Mouse (Mus musculus): ENCODE measurements around the gene Ebf1. TPM values are rescaled to one million over a fixed set of nuclear protein-coding genes. Genes with fewer than 3 reads are reported as not detected.
A peak's percentile ranks its signal among the peaks of the same experiment; 100 is the strongest.

Gene Ebf1
- polyA plus RNA-seq, 1 experiment from 2014 or later = 21.3 TPM

- Histone ChIP-seq H3K4me3 (ENCODE audit: low read depth, low read length) (no peak overlapping the region), H3K36me3 (ENCODE audit: control insufficient read depth, insufficient read depth, low read length) (no peaks in the 10 kb centered on the region), H3K27me3 (ENCODE audit: control insufficient read depth, insufficient read depth, low read length) (no peaks in the 10 kb centered on the region; the same call in 1 of the 2 replicates), H3K4me2 (ENCODE audit: low read depth, low read length, severe bottlenecking) (no peak overlapping the region), H3K4me1 (replicated peaks; ENCODE audit: control insufficient read depth, insufficient read depth, low read length) (no peaks in the 10 kb centered on the region), H3K9me3 (ENCODE audit: control insufficient read depth, low read length) (no peaks in the 10 kb centered on the region), H3K9ac (ENCODE audit: low read length) (no peak overlapping the region), H3K27ac (ENCODE audit: low read depth, low read length) (no peak overlapping the region)
- no peak for DNase-seq (ENCODE audit: low spot score)
- WGBS = 82% methylated on average over 4 of the region's 4 CpGs
- ATAC-seq (replicated peaks; ENCODE audit: low FRiP score) = no peak
Observed at GRCm38 (mm10) chr11:44638193-44638754, 21.2 kb downstream of the Ebf1 start.

DNA sequence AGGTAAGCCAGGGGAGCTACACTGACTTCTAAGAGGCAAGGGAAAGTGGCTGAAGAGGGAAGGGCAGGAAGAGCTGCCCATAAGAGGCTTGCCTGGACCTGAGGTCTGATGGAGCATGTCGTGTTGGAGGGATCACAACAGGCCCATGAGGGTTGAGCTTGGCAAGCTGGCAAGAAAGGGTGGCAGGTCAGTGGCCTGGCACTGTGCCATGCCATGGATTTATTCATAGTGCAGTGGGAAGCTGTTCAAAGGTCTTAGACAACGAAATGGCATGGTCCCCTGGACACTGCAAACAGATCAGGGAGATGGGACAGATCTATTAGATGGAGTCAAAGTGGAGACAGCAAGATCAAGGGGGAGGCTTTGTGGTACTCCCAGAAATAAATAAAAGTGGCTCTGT is 24.4 kb downstream of the Ebf1 start:
- Histone ChIP-seq H3K27me3 (ENCODE audit: control insufficient read depth, insufficient read depth, low read length) (no peaks in the 10 kb centered on the region; the same call in 1 of the 2 replicates), H3K9ac (ENCODE audit: low read length) (no peak overlapping the region), H3K4me2 (ENCODE audit: low read depth, low read length, severe bottlenecking) (no peak overlapping the region), H3K4me1 (replicated peaks; ENCODE audit: control insufficient read depth, insufficient read depth, low read length) (no peaks in the 10 kb centered on the region), H3K4me3 (ENCODE audit: low read depth, low read length) (no peak overlapping the region), H3K9me3 (ENCODE audit: control insufficient read depth, low read length) (no peaks in the 10 kb centered on the region), H3K27ac (ENCODE audit: low read depth, low read length) (no peak overlapping the region), H3K36me3 (ENCODE audit: control insufficient read depth, insufficient read depth, low read length) (no peaks in the 10 kb centered on the region)
- no peak for ATAC-seq (replicated peaks; ENCODE audit: low FRiP score)
- DNase-seq (ENCODE audit: low spot score) = no peak
- 78% methylated on average over 2 of the region's 2 CpGs for WGBS

DNA sequence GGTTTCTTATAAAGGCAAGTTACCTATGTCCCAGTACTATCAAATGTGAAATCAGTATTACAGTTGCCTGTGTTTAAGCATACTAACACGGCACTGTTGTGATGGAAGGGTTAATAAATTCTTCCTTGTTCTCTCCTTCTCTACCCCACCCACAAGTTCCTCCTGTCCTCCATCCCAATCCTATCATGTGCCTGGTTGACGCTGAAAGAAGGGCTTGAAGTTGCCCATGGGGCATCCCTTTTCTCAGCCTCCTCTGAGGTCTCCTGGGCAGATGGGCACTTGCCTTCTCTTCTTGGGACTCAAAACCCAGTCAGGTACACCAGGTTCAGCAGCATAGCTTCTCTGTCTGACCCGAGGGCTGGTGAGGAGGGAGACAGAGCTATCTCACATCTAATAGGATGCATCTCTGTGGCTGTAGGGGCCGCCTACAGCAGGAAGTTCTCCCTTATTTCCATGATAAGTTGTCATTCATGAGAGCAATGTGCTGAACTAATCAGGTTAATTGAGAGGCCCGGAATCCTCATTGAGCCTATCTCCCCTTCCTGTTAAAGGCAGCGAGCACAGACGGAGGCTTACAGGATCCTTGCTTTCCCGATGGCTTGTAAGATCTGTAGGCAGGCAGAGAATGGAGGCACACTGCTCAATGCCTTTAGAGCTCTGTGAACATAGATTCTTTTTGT is 37.4 kb downstream of the Ebf1 start:
- 0 out of 2 replicates have a peak overlapping the region, but pooled peaks have one; percentile 12 for H3K4me2 ChIP-seq (ENCODE audit: low read depth, low read length, severe bottlenecking)
- no peak overlapping the region for H3K4me3 ChIP-seq (ENCODE audit: low read depth, low read length)
- H3K27me3 ChIP-seq (ENCODE audit: control insufficient read depth, insufficient read depth, low read length) = peaks cover 2% of the 10 kb centered on the region; the same call in 1 of the 2 replicates
- H3K9me3 ChIP-seq (ENCODE audit: control insufficient read depth, low read length) = no peaks in the 10 kb centered on the region
- ATAC-seq (replicated peaks; ENCODE audit: low FRiP score) (peak; percentile 60; the same call in 1 of the 2 replicates), DNase-seq (ENCODE audit: low spot score) (no peak)
- H3K27ac ChIP-seq (ENCODE audit: low read depth, low read length) = no peak overlapping the region
- 10% methylated on average over 8 of the region's 8 CpGs for WGBS
- H3K9ac ChIP-seq (ENCODE audit: low read length) = no peak overlapping the region
- H3K4me1 ChIP-seq (replicated peaks; ENCODE audit: control insufficient read depth, insufficient read depth, low read length) = peaks cover 11% of the 10 kb centered on the region
- no peaks in the 10 kb centered on the region for H3K36me3 ChIP-seq (ENCODE audit: control insufficient read depth, insufficient read depth, low read length)

DNA sequence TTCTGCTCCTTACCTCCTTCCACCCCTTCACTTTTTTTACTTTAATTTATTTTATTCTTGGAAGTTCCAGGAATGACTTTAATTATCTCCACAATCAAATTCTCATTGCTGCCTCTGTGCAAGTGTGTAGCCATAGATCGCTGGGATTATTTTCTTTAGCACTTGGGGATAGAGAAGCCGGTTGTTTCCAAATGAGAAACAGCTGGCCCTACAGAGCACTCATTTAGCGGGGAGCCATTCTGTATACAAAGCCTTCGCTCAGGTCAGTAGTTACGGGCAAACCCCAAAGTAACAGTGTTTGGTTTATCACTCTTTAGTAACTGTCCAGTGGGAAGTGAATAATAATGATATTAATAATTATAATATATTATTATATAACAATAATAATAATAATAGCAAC is 38.4 kb downstream of the Ebf1 start:
- Histone ChIP-seq H3K4me1 (replicated peaks; ENCODE audit: control insufficient read depth, insufficient read depth, low read length) (peaks cover 11% of the 10 kb centered on the region), H3K27ac (ENCODE audit: low read depth, low read length) (no peak overlapping the region), H3K27me3 (ENCODE audit: control insufficient read depth, insufficient read depth, low read length) (peaks cover 2% of the 10 kb centered on the region; the same call in 1 of the 2 replicates), H3K9me3 (ENCODE audit: control insufficient read depth, low read length) (no peaks in the 10 kb centered on the region), H3K4me3 (ENCODE audit: low read depth, low read length) (no peak overlapping the region), H3K9ac (ENCODE audit: low read length) (no peak overlapping the region), H3K36me3 (ENCODE audit: control insufficient read depth, insufficient read depth, low read length) (no peaks in the 10 kb centered on the region), H3K4me2 (ENCODE audit: low read depth, low read length, severe bottlenecking) (no peak overlapping the region)
- ATAC-seq (replicated peaks; ENCODE audit: low FRiP score) (no peak), DNase-seq (ENCODE audit: low spot score) (no peak)
- 27% methylated on average over 5 of the region's 5 CpGs for WGBS

DNA sequence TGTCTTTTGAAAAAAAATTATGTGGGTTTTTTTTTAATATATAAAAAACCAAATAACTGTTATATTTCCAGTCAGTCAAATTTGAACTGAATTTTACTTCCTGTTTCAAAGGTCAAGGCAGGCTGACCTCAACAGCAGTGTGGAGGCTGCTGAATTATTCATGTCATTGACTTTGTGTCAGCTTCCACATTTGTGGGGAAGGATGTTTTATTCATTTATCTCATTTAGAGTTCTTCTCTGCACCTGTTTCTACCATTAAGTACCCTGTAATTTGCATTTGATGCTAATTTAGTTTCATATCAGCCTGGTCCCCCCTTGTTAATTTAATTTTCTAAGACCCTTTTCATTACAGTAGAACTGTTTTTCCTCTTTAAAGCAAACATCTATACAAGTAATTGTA is 39.8 kb downstream of the Ebf1 start:
- no peak for DNase-seq (ENCODE audit: low spot score)
- H3K9me3 ChIP-seq (ENCODE audit: control insufficient read depth, low read length) = no peaks in the 10 kb centered on the region
- peaks cover 4% of the 10 kb centered on the region; the same call in 1 of the 2 replicates for H3K27me3 ChIP-seq (ENCODE audit: control insufficient read depth, insufficient read depth, low read length)
- ATAC-seq (replicated peaks; ENCODE audit: low FRiP score) = peak; percentile 55; the same call in 1 of the 2 replicates
- peaks cover 9% of the 10 kb centered on the region for H3K4me1 ChIP-seq (replicated peaks; ENCODE audit: control insufficient read depth, insufficient read depth, low read length)
- no peak overlapping the region for H3K9ac ChIP-seq (ENCODE audit: low read length)
- H3K36me3 ChIP-seq (ENCODE audit: control insufficient read depth, insufficient read depth, low read length) = no peaks in the 10 kb centered on the region
- H3K4me2 ChIP-seq (ENCODE audit: low read depth, low read length, severe bottlenecking) = no peak overlapping the region
- H3K27ac ChIP-seq (ENCODE audit: low read depth, low read length) = no peak overlapping the region
- no peak overlapping the region for H3K4me3 ChIP-seq (ENCODE audit: low read depth, low read length)

GRCm38 (mm10) chr11:44657833-44658395 is 40.8 kb downstream of the Ebf1 start:
- Histone ChIP-seq H3K4me1 (replicated peaks; ENCODE audit: control insufficient read depth, insufficient read depth, low read length) (peaks cover 9% of the 10 kb centered on the region), H3K9ac (ENCODE audit: low read length) (no peak overlapping the region), H3K9me3 (ENCODE audit: control insufficient read depth, low read length) (no peaks in the 10 kb centered on the region), H3K4me2 (ENCODE audit: low read depth, low read length, severe bottlenecking) (no peak overlapping the region), H3K36me3 (ENCODE audit: control insufficient read depth, insufficient read depth, low read length) (no peaks in the 10 kb centered on the region), H3K4me3 (ENCODE audit: low read depth, low read length) (no peak overlapping the region), H3K27me3 (ENCODE audit: control insufficient read depth, insufficient read depth, low read length) (peaks cover 6% of the 10 kb centered on the region), H3K27ac (ENCODE audit: low read depth, low read length) (no peak overlapping the region)
- no peak for DNase-seq (ENCODE audit: low spot score)
- ATAC-seq (replicated peaks; ENCODE audit: low FRiP score) = no peak
- WGBS = 53% methylated on average over 6 of the region's 6 CpGs

- Histone ChIP-seq H3K27ac (ENCODE audit: low read depth, low read length) (no peak overlapping the region), H3K9me3 (ENCODE audit: control insufficient read depth, low read length) (no peaks in the 10 kb centered on the region), H3K4me2 (ENCODE audit: low read depth, low read length, severe bottlenecking) (no peak overlapping the region), H3K36me3 (ENCODE audit: control insufficient read depth, insufficient read depth, low read length) (no peaks in the 10 kb centered on the region), H3K4me1 (replicated peaks; ENCODE audit: control insufficient read depth, insufficient read depth, low read length) (peaks cover 15% of the 10 kb centered on the region), H3K4me3 (ENCODE audit: low read depth, low read length) (no peak overlapping the region), H3K27me3 (ENCODE audit: control insufficient read depth, insufficient read depth, low read length) (peaks cover 18% of the 10 kb centered on the region), H3K9ac (ENCODE audit: low read length) (no peak overlapping the region)
- DNase-seq (ENCODE audit: low spot score) = no peak
- ATAC-seq (replicated peaks; ENCODE audit: low FRiP score) = no peak
- 86% methylated on average over 5 of the region's 5 CpGs for WGBS
Observed at GRCm38 (mm10) chr11:44661875-44662274, 44.8 kb downstream of the Ebf1 start.

DNA sequence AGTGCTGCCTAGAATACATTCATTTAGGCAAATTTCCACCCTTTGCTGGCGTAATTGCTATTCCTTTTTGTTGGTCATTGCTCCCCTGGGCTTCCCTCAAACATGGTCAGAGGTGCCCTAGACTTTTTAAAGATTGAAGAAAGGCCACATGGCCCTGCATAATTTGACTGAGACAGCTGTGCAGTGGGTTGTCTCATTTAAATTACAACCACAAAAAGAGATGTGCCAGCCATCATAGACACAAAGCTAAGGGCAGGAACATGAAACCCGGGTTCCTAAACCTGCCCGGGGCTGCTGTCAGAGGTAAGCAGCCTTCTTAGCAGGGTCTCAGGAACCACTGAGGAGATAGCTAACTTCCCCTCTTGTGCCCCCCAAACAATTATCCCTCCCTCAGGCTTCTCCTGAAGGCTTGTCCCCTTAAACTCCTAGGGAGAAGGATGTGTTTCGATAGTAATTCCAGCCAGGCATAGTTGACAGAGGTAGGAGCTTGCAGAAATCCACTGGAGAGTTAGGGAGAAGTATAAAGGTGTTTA is 46.6 kb downstream of the Ebf1 start:
- H3K27me3 ChIP-seq (ENCODE audit: control insufficient read depth, insufficient read depth, low read length) = peaks cover 21% of the 10 kb centered on the region
- no peak overlapping the region for H3K4me3 ChIP-seq (ENCODE audit: low read depth, low read length)
- no peaks in the 10 kb centered on the region for H3K9me3 ChIP-seq (ENCODE audit: control insufficient read depth, low read length)
- DNase-seq (ENCODE audit: low spot score) (no peak), ATAC-seq (replicated peaks; ENCODE audit: low FRiP score) (no peak)
- no peak overlapping the region; the same call in 1 of the 2 replicates for H3K4me2 ChIP-seq (ENCODE audit: low read depth, low read length, severe bottlenecking)
- H3K36me3 ChIP-seq (ENCODE audit: control insufficient read depth, insufficient read depth, low read length) = no peaks in the 10 kb centered on the region
- H3K4me1 ChIP-seq (replicated peaks; ENCODE audit: control insufficient read depth, insufficient read depth, low read length) = peaks cover 12% of the 10 kb centered on the region
- no peak overlapping the region for H3K9ac ChIP-seq (ENCODE audit: low read length)
- no peak overlapping the region for H3K27ac ChIP-seq (ENCODE audit: low read depth, low read length)
- 37% methylated on average over 4 of the region's 4 CpGs for WGBS

Data from forebrain, embryonic 11.5 days (tissue).